Mouse (Mus musculus) stomach, postnatal 0 days (tissue): ENCODE measurements around the gene Zmiz1. TPM values are rescaled to one million over a fixed set of nuclear protein-coding genes. Genes with fewer than 3 reads are reported as not detected.

Experiments used
- ATAC-seq: fragments of 200-750 bp; cut with Nextera tagmentation; 2 replicates; pipeline ENCODE4 v1.8.0; 2017; ENCODE audit not compliant: low FRiP score, low TSS enrichment
- DNase-seq: peaks from one replicate; pipeline ENCODE4 v3.0.0-alpha.2; 2016; ENCODE audit warnings: low spot score
- H3K27ac ChIP-seq: fragments of 300-500 bp; sonication (generic); replicated peaks from 2 replicates; pipeline ENCODE4 v1.5.1; 2014; ENCODE audit warnings: mild to moderate bottlenecking, control low read depth
- H3K27me3 ChIP-seq: fragments of 300-500 bp; sonication (generic); 2 replicates; pipeline ENCODE4 v1.6.1; 2014; ENCODE audit warnings: low read length; ENCODE audit not compliant: control insufficient read depth, insufficient read depth
- H3K36me3 ChIP-seq: fragments of 300-500 bp; sonication (generic); 2 replicates; pipeline ENCODE4 v1.6.1; 2014; ENCODE audit warnings: low read length, mixed read lengths; ENCODE audit not compliant: control insufficient read depth, insufficient read depth
- H3K4me1 ChIP-seq: fragments of 300-500 bp; sonication (generic); replicated peaks from 2 replicates; pipeline ENCODE4 v1.6.1; 2014; ENCODE audit warnings: antibody characterized with exemption; ENCODE audit not compliant: control insufficient read depth, insufficient read depth
- H3K4me2 ChIP-seq: fragments of 300-500 bp; sonication (generic); replicated peaks from 2 replicates; pipeline ENCODE4 v1.6.1; 2014; ENCODE audit warnings: low read depth, mild to moderate bottlenecking, control low read depth, moderate library complexity
- H3K4me3 ChIP-seq: fragments of 300-500 bp; sonication (generic); 2 replicates; pipeline ENCODE4 v1.5.1; 2014; ENCODE audit warnings: low read depth, low read length, control low read depth
- H3K9ac ChIP-seq: fragments of 300-500 bp; sonication (generic); 2 replicates; pipeline ENCODE4 v1.6.1; 2014; ENCODE audit warnings: mild to moderate bottlenecking, low read length, control low read depth, mixed read lengths
- H3K9me3 ChIP-seq: fragments of 300-500 bp; sonication (generic); 2 replicates; pipeline ENCODE4 v1.6.1; 2016; ENCODE audit warnings: low read length; ENCODE audit not compliant: control insufficient read depth
- CTCF ChIP-seq: IDR thresholded peaks from 2 replicates; pipeline ENCODE4 v1.5.1; 2016; ENCODE audit warnings: antibody characterized with exemption, low read depth, mild to moderate bottlenecking, moderate library complexity
- EP300 ChIP-seq: optimal IDR thresholded peaks from 2 replicates; pipeline ENCODE3; 2016; ENCODE audit warnings: antibody characterized with exemption
- WGBS: fragments of 180-500 bp; shearing (Covaris S2); extraction: QIAGEN DNeasy Blood & Tissue Kit; methylation state at CpG from one replicate; pipeline ENCODE4 v1.1.7; 2014; 5-methylcytosine and 5-hydroxymethylcytosine counted together
- polyA plus RNA-seq: library from polyadenylated mRNA; unstranded; fragments of >200 nt; fragmentation: Nextera tagmentation; extraction: Ambion mirVana; gene quantifications from 2 replicates; pipeline ENCODE4 v1.2.1, GENCODE M21; 2015

The Zmiz1 gene
- polyA plus RNA-seq, 1 experiment from 2014 or later: 13.0 TPM

- peak; percentile 6; the same call in 1 of the 2 replicates for ATAC-seq
- no peak overlapping the region for H3K4me3 ChIP-seq
- no peaks in the 10 kb centered on the region for H3K27me3 ChIP-seq
- TF ChIP-seq CTCF: no peak; the same call in 1 of the 2 replicates
- TF ChIP-seq EP300: no peak
- DNase-seq: no peak
- H3K4me1 ChIP-seq: peaks cover 33% of the 10 kb centered on the region
- H3K9me3 ChIP-seq: no peaks in the 10 kb centered on the region
- no peak overlapping the region for H3K4me2 ChIP-seq
- H3K27ac ChIP-seq: 0 out of 2 replicates have a peak overlapping the region, but pooled peaks have one; percentile 40
- H3K36me3 ChIP-seq: peaks cover 1% of the 10 kb centered on the region; the same call in 1 of the 2 replicates
- WGBS: 30% methylated on average over 8 of the region's 8 CpGs
- H3K9ac ChIP-seq: no peak overlapping the region
Measured at GRCm38 (mm10) chr14:25497596-25497995, 38.6 kb downstream of the Zmiz1 start.

GRCm38 (mm10) chr14:25498367-25498766 lies 39.4 kb downstream of the Zmiz1 start:
- ATAC-seq (no peak), DNase-seq (no peak)
- Histone ChIP-seq H3K4me1 (peaks cover 30% of the 10 kb centered on the region), H3K4me2 (no peak overlapping the region), H3K4me3 (no peak overlapping the region), H3K27me3 (no peaks in the 10 kb centered on the region), H3K9me3 (no peaks in the 10 kb centered on the region), H3K27ac (no peak overlapping the region), H3K36me3 (peaks cover 2% of the 10 kb centered on the region; the same call in 1 of the 2 replicates), H3K9ac (no peak overlapping the region)
- WGBS: 44% methylated on average over 7 of the region's 7 CpGs
- no peak for TF ChIP-seq CTCF

DNA sequence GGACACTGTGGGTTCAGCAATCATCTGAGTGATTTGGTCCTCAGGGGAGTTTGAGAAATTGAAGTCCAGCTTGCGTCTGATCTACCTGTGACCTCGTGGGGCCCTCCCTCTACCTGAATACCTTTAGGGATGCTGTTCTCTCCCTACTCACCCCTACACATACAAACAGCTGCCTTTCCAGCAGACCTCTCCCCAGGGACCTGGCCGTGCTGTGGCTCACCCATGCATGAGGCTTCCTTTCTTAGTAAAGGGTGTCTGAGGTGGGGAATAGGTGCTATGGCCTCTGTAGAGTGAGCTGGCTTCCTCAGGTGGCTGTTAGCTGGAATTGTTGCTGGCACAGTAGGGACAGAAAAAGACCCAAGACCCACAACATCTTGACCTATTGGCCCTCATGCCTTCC lies 40.5 kb downstream of the Zmiz1 start:
- H3K27me3 ChIP-seq: no peaks in the 10 kb centered on the region
- peaks cover 28% of the 10 kb centered on the region for H3K4me1 ChIP-seq
- H3K4me2 ChIP-seq: no peak overlapping the region
- H3K36me3 ChIP-seq: peaks cover 8% of the 10 kb centered on the region; the same call in 1 of the 2 replicates
- H3K9me3 ChIP-seq: no peaks in the 10 kb centered on the region
- H3K9ac ChIP-seq: 0 out of 2 replicates have a peak overlapping the region, but pooled peaks have one; percentile 4
- DNase-seq (no peak), ATAC-seq (no peak)
- no peak overlapping the region for H3K4me3 ChIP-seq
- TF ChIP-seq CTCF (no peak), EP300 (no peak)
- 61% methylated on average over 3 of the region's 3 CpGs for WGBS
- H3K27ac ChIP-seq: no peak overlapping the region

DNA sequence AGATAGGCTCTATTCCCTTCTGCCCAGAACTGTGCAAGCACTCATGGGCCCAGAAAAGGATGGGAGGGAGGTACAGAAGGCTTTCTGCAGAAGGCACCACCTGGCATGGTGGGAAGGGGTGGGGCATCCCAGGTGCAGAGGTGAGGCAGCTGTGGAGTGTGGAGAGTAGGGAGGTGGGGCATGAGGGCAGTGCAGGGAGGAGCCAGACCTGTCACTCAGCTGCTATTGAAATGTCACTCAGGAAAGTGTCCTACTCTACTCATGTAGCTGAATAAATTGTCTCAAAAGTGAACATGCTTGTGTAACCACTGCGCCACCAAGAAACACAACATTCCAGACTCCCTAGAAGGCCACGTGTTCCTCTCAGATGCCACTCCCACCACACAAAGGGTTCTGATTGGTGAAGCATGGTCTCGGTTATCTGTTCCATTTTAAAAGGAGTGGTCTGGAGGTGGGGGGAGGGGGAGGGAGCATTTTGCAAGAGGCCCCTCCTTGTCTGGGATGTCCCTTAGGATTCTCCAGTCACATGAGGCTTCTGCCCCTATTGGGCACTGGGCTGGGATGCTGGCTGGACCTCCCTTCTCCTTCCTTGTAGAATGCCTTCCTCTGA lies 41.6 kb downstream of the Zmiz1 start:
- Histone ChIP-seq H3K36me3 (peaks cover 10% of the 10 kb centered on the region; the same call in 1 of the 2 replicates), H3K4me2 (no peak overlapping the region), H3K9me3 (no peaks in the 10 kb centered on the region), H3K27me3 (no peaks in the 10 kb centered on the region), H3K9ac (no peak overlapping the region), H3K27ac (no peak overlapping the region), H3K4me3 (no peak overlapping the region), H3K4me1 (peaks cover 28% of the 10 kb centered on the region)
- ATAC-seq: peak; percentile 41
- TF ChIP-seq EP300: no peak
- TF ChIP-seq CTCF: no peak
- no peak for DNase-seq
- WGBS: 44% methylated on average over 3 of the region's 3 CpGs

DNA sequence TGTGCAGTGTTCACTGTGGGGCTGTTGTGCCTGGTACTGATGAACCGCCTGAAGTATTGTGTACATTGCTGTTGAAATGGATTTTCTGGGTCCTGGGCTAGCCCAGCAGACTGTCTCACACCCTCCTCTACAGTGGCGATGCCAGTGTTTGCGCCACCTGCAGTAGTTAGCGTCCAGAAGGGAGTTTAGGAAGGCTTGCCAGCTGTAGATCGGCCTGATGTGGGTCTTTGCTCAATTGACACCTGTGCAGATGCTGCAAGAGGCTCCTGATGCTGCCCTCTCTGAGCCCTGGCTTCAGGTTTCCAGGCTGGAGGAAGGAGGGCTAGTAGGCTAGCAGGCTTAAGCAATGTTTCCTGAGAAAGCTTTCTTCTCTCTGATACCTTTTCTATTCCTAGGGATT lies 42.5 kb downstream of the Zmiz1 start:
- no peak overlapping the region for H3K27ac ChIP-seq

GRCm38 (mm10) chr14:25502355-25502754 lies 43.4 kb downstream of the Zmiz1 start:
- Histone ChIP-seq H3K9ac (no peak overlapping the region), H3K4me2 (no peak overlapping the region), H3K27ac (no peak overlapping the region), H3K36me3 (peaks cover 15% of the 10 kb centered on the region; the same call in 1 of the 2 replicates), H3K4me1 (peaks cover 19% of the 10 kb centered on the region), H3K27me3 (no peaks in the 10 kb centered on the region), H3K4me3 (no peak overlapping the region), H3K9me3 (no peaks in the 10 kb centered on the region)
- no peak for TF ChIP-seq CTCF
- TF ChIP-seq EP300: no peak
- ATAC-seq: no peak
- 86% methylated on average over 3 of the region's 3 CpGs for WGBS
- no peak for DNase-seq

More for the DNA sequence above, 42.5 kb downstream of the Zmiz1 start:
- peaks cover 24% of the 10 kb centered on the region for H3K4me1 ChIP-seq
- no peak overlapping the region for H3K4me3 ChIP-seq
- no peak for ATAC-seq
- H3K36me3 ChIP-seq: peaks cover 11% of the 10 kb centered on the region; the same call in 1 of the 2 replicates
- 76% methylated on average over 5 of the region's 5 CpGs for WGBS
- H3K9me3 ChIP-seq: no peaks in the 10 kb centered on the region
- H3K4me2 ChIP-seq: no peak overlapping the region
- H3K9ac ChIP-seq: no peak overlapping the region
- TF ChIP-seq CTCF (no peak), EP300 (no peak)
- no peaks in the 10 kb centered on the region for H3K27me3 ChIP-seq
- DNase-seq: no peak
